Mouse (Mus musculus) cortical plate, adult 2 months (tissue): ENCODE measurements at regions not wholly inside any gene's neighbourhood (a gene's known extent, or its start where the extent isn't known, plus 50 kb on each side); places are given as distances from the start of the nearest gene placed in this dataset.

ENCODE experiments used
- H3K27ac ChIP-seq: fragments of 200-500 bp; 2 replicates; pipeline ENCODE4 v1.5.1; 2012; ENCODE audit warnings: low read length, control low read depth, inconsistent platforms; ENCODE audit not compliant: insufficient read depth
- H3K4me1 ChIP-seq: fragments of 200-500 bp; 2 replicates; pipeline ENCODE4 v1.6.1; 2011; ENCODE audit warnings: low read length; ENCODE audit not compliant: control insufficient read depth, insufficient read depth
- H3K4me3 ChIP-seq: fragments of 200-500 bp; 2 replicates; pipeline ENCODE4 v1.5.1; 2011; ENCODE audit warnings: mild to moderate bottlenecking, low read length, control low read depth; ENCODE audit not compliant: insufficient read depth
- CTCF ChIP-seq: fragments of 200-500 bp; IDR thresholded peaks from 2 replicates; pipeline ENCODE4 v1.5.1; 2011; ENCODE audit warnings: mild to moderate bottlenecking, control low read depth, low read length; ENCODE audit not compliant: insufficient read depth; ENCODE audit errors: extremely low read depth
- POLR2A ChIP-seq: fragments of 200-500 bp; IDR thresholded peaks from 2 replicates; pipeline ENCODE4 v1.6.1; 2011; ENCODE audit warnings: mild to moderate bottlenecking, low read length, control low read depth; ENCODE audit not compliant: insufficient read depth; ENCODE audit errors: extremely low read depth

GRCm38 (mm10) chr6:51711616-51711970 lies 187.9 kb downstream of the Snx10 start:
- no peak for TF ChIP-seq CTCF
- no peak for TF ChIP-seq POLR2A
- Histone ChIP-seq H3K4me1 (no peaks in the 10 kb centered on the region), H3K27ac (no peak overlapping the region), H3K4me3 (no peak overlapping the region)

- Histone ChIP-seq H3K4me1 (no peaks in the 10 kb centered on the region), H3K4me3 (no peak overlapping the region), H3K27ac (no peak overlapping the region)
- TF ChIP-seq POLR2A (no peak), CTCF (no peak)
Measured at GRCm38 (mm10) chr6:51715158-51715840, 191.6 kb downstream of the Snx10 start.

GRCm38 (mm10) chr6:51717386-51717785 lies 193.7 kb downstream of the Snx10 start:
- no peak overlapping the region for H3K27ac ChIP-seq
- TF ChIP-seq CTCF = no peak
- H3K4me3 ChIP-seq = no peak overlapping the region
- H3K4me1 ChIP-seq = no peaks in the 10 kb centered on the region

- H3K4me3 ChIP-seq = no peak overlapping the region
- H3K4me1 ChIP-seq = no peaks in the 10 kb centered on the region
- no peak overlapping the region for H3K27ac ChIP-seq
- TF ChIP-seq CTCF (no peak), POLR2A (no peak)
Measured at GRCm38 (mm10) chr6:51720705-51721104, 197.0 kb downstream of the Snx10 start.

GRCm38 (mm10) chr6:51723053-51723452 lies 199.4 kb downstream of the Snx10 start:
- no peak for TF ChIP-seq POLR2A
- TF ChIP-seq CTCF = peak; percentile 57
- H3K27ac ChIP-seq = no peak overlapping the region
- H3K4me1 ChIP-seq = no peaks in the 10 kb centered on the region
- H3K4me3 ChIP-seq = no peak overlapping the region

GRCm38 (mm10) chr6:51727191-51727590 lies 203.5 kb downstream of the Snx10 start:
- no peak overlapping the region for H3K27ac ChIP-seq
- H3K4me3 ChIP-seq = no peak overlapping the region
- TF ChIP-seq CTCF = no peak
- TF ChIP-seq POLR2A = no peak
- H3K4me1 ChIP-seq = no peaks in the 10 kb centered on the region

- Histone ChIP-seq H3K27ac (no peak overlapping the region), H3K4me3 (no peak overlapping the region), H3K4me1 (no peaks in the 10 kb centered on the region)
- no peak for TF ChIP-seq CTCF
- no peak for TF ChIP-seq POLR2A
Measured at GRCm38 (mm10) chr6:51728816-51729562, 205.3 kb downstream of the Snx10 start.

- H3K27ac ChIP-seq = peak overlapping the region; percentile 74; the same call in 1 of the 2 replicates
- TF ChIP-seq CTCF (no peak), POLR2A (no peak)
- no peak overlapping the region for H3K4me3 ChIP-seq
- no peaks in the 10 kb centered on the region for H3K4me1 ChIP-seq
Measured at GRCm38 (mm10) chr6:51730564-51731351, 207.1 kb downstream of the Snx10 start.

GRCm38 (mm10) chr6:51732298-51732895 lies 208.7 kb downstream of the Snx10 start:
- H3K27ac ChIP-seq = no peak overlapping the region
- TF ChIP-seq CTCF (no peak), POLR2A (no peak)
- no peaks in the 10 kb centered on the region for H3K4me1 ChIP-seq
- H3K4me3 ChIP-seq = no peak overlapping the region
